Mouse (Mus musculus) CH12.LX (cell line): ENCODE measurements around the gene Fibp. TPM values are rescaled to one million over a fixed set of nuclear protein-coding genes. Genes with fewer than 3 reads are reported as not detected.

ENCODE experiments used
- DNase-seq: peaks from one replicate; pipeline ENCODE4 v3.0.0-alpha.2; 2013; ENCODE audit errors: extremely low read depth
- H3K27ac ChIP-seq: 2 replicates; pipeline ENCODE4 v1.5.1; 2012; ENCODE audit warnings: low read depth, mild to moderate bottlenecking, control low read depth, moderate library complexity; ENCODE audit not compliant: insufficient read depth
- H3K27me3 ChIP-seq: replicated peaks from 2 replicates; pipeline ENCODE3; 2012; ENCODE audit warnings: inconsistent platforms
- H3K36me3 ChIP-seq, 2 experiments: replicated peaks in 1 of 2; 2 replicates each; pipeline versions ENCODE3 to v1.6.1; 2012; ENCODE audit warnings: inconsistent platforms in 1 of 2, low read length in 1 of 2, mild to moderate bottlenecking in 1 of 2, mixed read lengths in 1 of 2, moderate library complexity in 1 of 2; ENCODE audit not compliant: control insufficient read depth in 1 of 2, insufficient read depth in 1 of 2
- H3K4me1 ChIP-seq, 2 experiments: 2 replicates each; pipeline ENCODE4 v1.6.1; 2012; ENCODE audit warnings: inconsistent platforms in 1 of 2, moderate library complexity in 1 of 2; ENCODE audit not compliant: insufficient read depth in 2 of 2, control insufficient read depth in 1 of 2
- H3K4me2 ChIP-seq: 2 replicates; pipeline ENCODE4 v1.6.1; 2012; ENCODE audit warnings: low read depth, mild to moderate bottlenecking, control low read depth; ENCODE audit not compliant: poor library complexity, insufficient read depth, severe bottlenecking
- H3K4me3 ChIP-seq, 3 experiments: fragments of 150-350 bp in 1 of 3; sonication (generic) in 1 of 3; replicated peaks in 1 of 3; 2 replicates each; pipeline versions ENCODE3 to v1.5.1; 2011 to 2012; ENCODE audit warnings: low read depth in 2 of 3, low read length in 2 of 3, mild to moderate bottlenecking in 2 of 3, moderate library complexity in 2 of 3, control low read depth in 1 of 3, improper control_type of control experiment in 1 of 3, inconsistent platforms in 1 of 3, mixed read lengths in 1 of 3; ENCODE audit not compliant: poor library complexity in 1 of 3
- H3K79me2 ChIP-seq: replicated peaks from 2 replicates; pipeline ENCODE4 v1.6.1; 2012; ENCODE audit warnings: mild to moderate bottlenecking, moderate library complexity; ENCODE audit not compliant: control insufficient read depth, poor library complexity, insufficient read depth, severe bottlenecking; ENCODE audit errors: extremely low read depth
- H3K9ac ChIP-seq: 2 replicates; pipeline ENCODE4 v1.6.1; 2012; ENCODE audit warnings: low read depth, mild to moderate bottlenecking, control low read depth, moderate library complexity; ENCODE audit not compliant: insufficient read depth
- H3K9me3 ChIP-seq: replicated peaks from 2 replicates; pipeline ENCODE3; 2012; ENCODE audit warnings: low read length, inconsistent platforms, mixed read lengths
- CHD1 ChIP-seq: IDR thresholded peaks from 2 replicates; pipeline ENCODE4 v1.6.1; 2012; ENCODE audit warnings: low read depth, low read length, improper control_type of control experiment, inconsistent platforms
- CTCF ChIP-seq, 2 experiments: IDR thresholded peaks in 1 of 2; conservative IDR thresholded peaks in 1 of 2; 2 replicates each; pipeline ENCODE4 v1.5.1; 2011 to 2012; ENCODE audit warnings: low read depth in 2 of 2, low read length in 2 of 2, improper control_type of control experiment in 1 of 2, inconsistent platforms in 1 of 2, mild to moderate bottlenecking in 1 of 2, moderate library complexity in 1 of 2
- E2F4 ChIP-seq: IDR thresholded peaks from 2 replicates; pipeline ENCODE4 v1.6.1; 2011; ENCODE audit warnings: low read depth, low read length, improper control_type of control experiment; ENCODE audit not compliant: insufficient replicate concordance
- ETS1 ChIP-seq: conservative IDR thresholded peaks from 2 replicates; pipeline ENCODE4 v1.6.1; 2012; ENCODE audit warnings: low read depth, mild to moderate bottlenecking, inconsistent platforms, low read length, improper control_type of control experiment, moderate library complexity
- HCFC1 ChIP-seq: IDR thresholded peaks from 2 replicates; pipeline ENCODE4 v1.6.1; 2012; ENCODE audit warnings: low read depth, mild to moderate bottlenecking, inconsistent platforms, low read length, improper control_type of control experiment
- IRF4 ChIP-seq: IDR thresholded peaks from 2 replicates; pipeline ENCODE4 v1.6.1; 2014; ENCODE audit warnings: low read depth, mild to moderate bottlenecking, inconsistent platforms, low read length, improper control_type of control experiment
- JUND ChIP-seq: conservative IDR thresholded peaks from 2 replicates; pipeline ENCODE4 v1.6.1; 2011; ENCODE audit warnings: low read depth, low read length, improper control_type of control experiment
- KAT2A ChIP-seq: IDR thresholded peaks from 2 replicates; pipeline ENCODE4 v1.6.1; 2012; ENCODE audit warnings: low read length, improper control_type of control experiment, inconsistent platforms; ENCODE audit not compliant: insufficient replicate concordance
- MAFK ChIP-seq: IDR thresholded peaks from 2 replicates; pipeline ENCODE4 v1.6.1; 2011; ENCODE audit warnings: low read length, improper control_type of control experiment; ENCODE audit not compliant: insufficient replicate concordance
- MYC ChIP-seq: IDR thresholded peaks from 2 replicates; pipeline ENCODE4 v1.6.1; 2011; ENCODE audit warnings: low read depth, mild to moderate bottlenecking, improper control_type of control experiment, low read length
- NRF1 ChIP-seq: IDR thresholded peaks from 2 replicates; pipeline ENCODE4 v1.6.1; 2014; ENCODE audit warnings: low read depth, mild to moderate bottlenecking, inconsistent platforms, low read length, improper control_type of control experiment, moderate library complexity
- PAX5 ChIP-seq: IDR thresholded peaks from 2 replicates; pipeline ENCODE4 v1.6.1; 2012; ENCODE audit warnings: low read length, inconsistent platforms, mixed read lengths
- POLR2AphosphoS2 ChIP-seq: IDR thresholded peaks from 2 replicates; pipeline ENCODE4 v1.6.1; 2011; ENCODE audit warnings: low read depth, low read length, improper control_type of control experiment
- USF1 ChIP-seq: IDR thresholded peaks from 2 replicates; pipeline ENCODE4 v1.6.1; 2014; ENCODE audit warnings: low read depth, mild to moderate bottlenecking, inconsistent platforms, low read length, improper control_type of control experiment
- USF2 ChIP-seq: conservative IDR thresholded peaks from 2 replicates; pipeline ENCODE4 v1.6.1; 2011; ENCODE audit warnings: low read depth, low read length, improper control_type of control experiment
- ZNF384 ChIP-seq: IDR thresholded peaks from 2 replicates; pipeline ENCODE4 v1.6.1; 2012; ENCODE audit warnings: low read depth, low read length, improper control_type of control experiment, inconsistent platforms
- dilution Hi-C: fragments of 300-500 bp; cut with MboI; formaldehyde crosslinking; loops from 2 replicates; pipeline ENCODE4 v1.14.3; 2020; ENCODE audit warnings: low sequenced_read_pairs; ENCODE audit not compliant: extremely low pct_unique_long_range_greater_than_20kb, extremely low pct_ligation_motif_present
- in situ Hi-C: fragments of 300-500 bp; cut with MboI; formaldehyde crosslinking; loops from 3 replicates; pipeline ENCODE4 v1.14.3; 2019; ENCODE audit warnings: low sequenced_read_pairs, low pct_ligation_motif_present, low pct_unique_long_range_greater_than_20kb, mixed read lengths
- polyA plus RNA-seq: library from polyadenylated mRNA; unstranded; fragments of >175 nt; gene quantifications from 2 replicates; pipeline ENCODE4 v1.2.1, GENCODE M21; 2012; ENCODE audit warnings: low read depth; ENCODE audit not compliant: insufficient read length
- total RNA-seq, 2 experiments: library from RNA; depleted of rRNA; stranded (reverse); fragments of 300-350 nt in 1 of 2; fragments of >200 nt in 1 of 2; gene quantifications; 2 replicates each; pipeline ENCODE4 v1.2.3; 2012 to 2014

Fibp gene
- total and polyA plus RNA-seq, 3 experiments, result 29.1 to 74.9 (median 37.5) TPM

DNA sequence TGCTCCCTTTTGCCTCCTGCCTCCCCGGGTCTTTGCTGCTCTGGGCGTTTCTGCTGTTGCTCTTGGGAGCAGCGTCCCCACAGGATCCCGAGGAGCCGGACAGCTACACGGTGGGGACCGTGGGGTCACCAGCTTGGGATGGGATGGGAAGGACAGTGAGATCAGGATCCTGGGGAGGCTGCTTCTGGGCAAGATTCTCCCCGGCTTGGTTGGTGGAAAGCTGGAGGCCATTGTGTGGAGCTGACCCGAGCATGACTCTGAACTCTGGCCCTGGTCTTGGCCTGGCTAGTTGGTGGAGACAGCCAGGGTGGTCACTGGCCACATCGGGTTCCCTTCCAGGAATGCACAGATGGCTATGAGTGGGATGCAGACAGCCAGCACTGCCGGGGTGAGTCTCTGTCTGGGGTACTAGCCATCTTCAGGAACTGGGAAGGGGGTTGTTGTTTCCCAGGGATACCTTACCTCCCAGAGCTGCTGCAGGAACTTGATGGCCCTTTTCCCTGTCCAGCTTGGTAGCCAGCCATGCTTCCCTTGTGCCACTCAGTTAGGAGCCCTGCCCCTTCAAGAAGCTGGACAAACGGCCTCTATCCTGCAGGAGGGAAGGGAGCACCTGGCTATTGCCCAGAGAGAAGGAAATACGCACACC, 14.8 kb downstream of the Fibp start:
- no peaks in the 10 kb centered on the region for H3K9me3 ChIP-seq
- in situ Hi-C loops (no loop called here), dilution Hi-C loops (no loop called here)
- H3K4me1 ChIP-seq, result no peaks in the 10 kb centered on the region
- H3K4me2 ChIP-seq, result no peak overlapping the region
- no peak overlapping the region for H3K4me3 ChIP-seq
- peaks cover 0 to under 1% of the 10 kb centered on the region in 2 experiments for H3K36me3 ChIP-seq
- no peaks in the 10 kb centered on the region for H3K27me3 ChIP-seq
- no peaks in the 10 kb centered on the region for H3K79me2 ChIP-seq
- no peak for DNase-seq
- no peak for TF ChIP-seq USF2
- TF ChIP-seq KAT2A, result no peak
- TF ChIP-seq HCFC1, result no peak
- no peak for TF ChIP-seq JUND
- TF ChIP-seq PAX5, result no peak
- TF ChIP-seq USF1, result no peak
- no peak overlapping the region for H3K9ac ChIP-seq
- H3K27ac ChIP-seq, result no peak overlapping the region

DNA sequence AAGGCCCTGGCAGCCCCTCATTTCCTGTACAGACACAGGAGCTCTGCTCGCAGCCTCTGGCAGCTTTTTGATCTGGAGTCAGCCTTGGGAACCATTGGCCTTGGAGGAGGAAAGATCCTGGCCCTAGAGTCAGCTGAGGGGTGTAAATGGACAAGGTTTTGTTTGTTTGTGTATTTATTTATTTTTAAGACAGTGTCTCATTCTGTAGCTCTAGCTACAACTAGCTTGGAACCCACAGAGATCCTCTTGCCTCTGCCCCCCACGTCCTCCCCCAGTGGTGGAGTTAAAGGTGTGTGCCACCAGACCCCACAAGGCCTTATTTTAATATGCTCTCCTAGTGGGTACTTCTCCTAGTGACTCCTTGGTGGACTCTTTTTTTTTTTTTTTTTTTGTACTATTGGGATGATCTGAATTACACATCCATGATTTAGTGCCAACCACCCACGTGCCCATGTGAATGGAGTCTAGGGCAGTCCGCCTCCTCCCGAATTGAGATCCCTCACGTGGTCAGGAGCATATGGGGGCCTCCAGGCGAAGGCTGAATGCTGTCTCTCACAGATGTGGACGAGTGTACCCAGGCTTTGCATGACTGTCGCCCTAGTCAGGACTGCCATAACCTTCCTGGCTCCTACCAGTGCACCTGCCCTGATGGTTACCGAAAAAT, 16.7 kb downstream of the Fibp start:
- Histone ChIP-seq H3K4me3 (no peak overlapping the region), H3K9me3 (no peaks in the 10 kb centered on the region), H3K79me2 (no peaks in the 10 kb centered on the region), H3K36me3 (peaks cover 0 to 10% of the 10 kb centered on the region in 2 experiments), H3K9ac (no peak overlapping the region), H3K27me3 (no peaks in the 10 kb centered on the region), H3K4me1 (no peaks in the 10 kb centered on the region), H3K27ac (no peak overlapping the region), H3K4me2 (no peak overlapping the region)
- in situ Hi-C loops (no loop called here), dilution Hi-C loops (no loop called here)
- no peak for TF ChIP-seq E2F4
- TF ChIP-seq MYC, result no peak
- no peak for TF ChIP-seq ETS1
- TF ChIP-seq POLR2AphosphoS2, result no peak
- no peak for TF ChIP-seq KAT2A
- TF ChIP-seq CTCF (conservative IDR thresholded peaks at IDR 0.05 in 1 of 2, IDR thresholded peaks at IDR 0.05 in 1 of 2; ENCODE audit: low read depth in 2 of 2, low read length in 2 of 2), result no peak
- no peak for TF ChIP-seq NRF1
- no peak for TF ChIP-seq ZNF384
- TF ChIP-seq CHD1, result no peak
- no peak for TF ChIP-seq IRF4
- no peak for TF ChIP-seq MAFK
- DNase-seq, result no peak
